Mouse (Mus musculus) heart, adult 2 months (tissue): ENCODE measurements around the gene Mad1l1. TPM values are rescaled to one million over a fixed set of nuclear protein-coding genes. Genes with fewer than 3 reads are reported as not detected.

ENCODE experiments used
- DNase-seq, 2 experiments: peaks; one replicate each; pipeline ENCODE4 v3.0.0; 2021
- H3K27ac ChIP-seq: fragments of 200-600 bp; 2 replicates; pipeline ENCODE4 v1.8.1; 2022
- H3K27me3 ChIP-seq: fragments of 200-500 bp; 2 replicates; pipeline ENCODE4 v1.6.1; 2012; ENCODE audit warnings: mild to moderate bottlenecking, low read length, inconsistent platforms, mixed read lengths; ENCODE audit not compliant: control insufficient read depth, insufficient read depth
- H3K36me3 ChIP-seq: fragments of 200-500 bp; 2 replicates; pipeline ENCODE4 v1.6.1; 2012; ENCODE audit warnings: low read length, inconsistent platforms; ENCODE audit not compliant: control insufficient read depth, insufficient read depth
- H3K4me1 ChIP-seq: fragments of 200-500 bp; 2 replicates; pipeline ENCODE4 v1.6.1; 2011; ENCODE audit warnings: low read length; ENCODE audit not compliant: control insufficient read depth, insufficient read depth
- H3K4me3 ChIP-seq: fragments of 200-600 bp; 2 replicates; pipeline ENCODE4 v1.8.1; 2022
- H3K79me2 ChIP-seq: fragments of 200-500 bp; replicated peaks from 2 replicates; pipeline ENCODE4 v1.6.1; 2012; ENCODE audit warnings: mild to moderate bottlenecking, inconsistent platforms, low read length, moderate library complexity, mixed read lengths; ENCODE audit not compliant: control insufficient read depth, insufficient read depth
- H3K9ac ChIP-seq: fragments of 200-500 bp; 2 replicates; pipeline ENCODE4 v1.6.1; 2012; ENCODE audit warnings: low read depth, mild to moderate bottlenecking, control low read depth, inconsistent platforms, low read length, mixed read lengths
- CTCF ChIP-seq: fragments of 200-600 bp; IDR thresholded peaks from 2 replicates; pipeline ENCODE4 v1.8.1; 2022; ENCODE audit warnings: antibody characterized with exemption, mild to moderate bottlenecking, moderate library complexity
- EP300 ChIP-seq: fragments of 200-500 bp; IDR thresholded peaks from 2 replicates; pipeline ENCODE4 v1.6.1; 2011; ENCODE audit warnings: low read depth, low read length, control low read depth; ENCODE audit not compliant: insufficient read depth
- POLR2A ChIP-seq: fragments of 200-500 bp; IDR thresholded peaks from 2 replicates; pipeline ENCODE4 v1.6.1; 2011; ENCODE audit warnings: mild to moderate bottlenecking, low read depth, low read length, control low read depth; ENCODE audit not compliant: insufficient read depth
- WGBS: fragments of 180-500 bp; shearing (Covaris S2); methylation state at CpG from one replicate; pipeline ENCODE4 v1.1.7; 2018; 5-methylcytosine and 5-hydroxymethylcytosine counted together
- intact Hi-C: fragments of 180-260 bp; cut with DNase I; formaldehyde crosslinking; loops from one replicate; pipeline ENCODE4 v1.15.1; 2025
- polyA plus RNA-seq: library from polyadenylated mRNA; depleted of rRNA; stranded (reverse); fragments of >200 nt; gene quantifications from 2 replicates; pipeline ENCODE4 v1.2.3, GENCODE M21; 2012
- total RNA-seq, 2 experiments: library from RNA; stranded (reverse); gene quantifications; 2 replicates each; pipeline ENCODE4 v1.2.3; 2021

The Mad1l1 gene
- total and polyA plus RNA-seq, 3 experiments: 9.4 to 12.2 (median 10.1) TPM

DNA sequence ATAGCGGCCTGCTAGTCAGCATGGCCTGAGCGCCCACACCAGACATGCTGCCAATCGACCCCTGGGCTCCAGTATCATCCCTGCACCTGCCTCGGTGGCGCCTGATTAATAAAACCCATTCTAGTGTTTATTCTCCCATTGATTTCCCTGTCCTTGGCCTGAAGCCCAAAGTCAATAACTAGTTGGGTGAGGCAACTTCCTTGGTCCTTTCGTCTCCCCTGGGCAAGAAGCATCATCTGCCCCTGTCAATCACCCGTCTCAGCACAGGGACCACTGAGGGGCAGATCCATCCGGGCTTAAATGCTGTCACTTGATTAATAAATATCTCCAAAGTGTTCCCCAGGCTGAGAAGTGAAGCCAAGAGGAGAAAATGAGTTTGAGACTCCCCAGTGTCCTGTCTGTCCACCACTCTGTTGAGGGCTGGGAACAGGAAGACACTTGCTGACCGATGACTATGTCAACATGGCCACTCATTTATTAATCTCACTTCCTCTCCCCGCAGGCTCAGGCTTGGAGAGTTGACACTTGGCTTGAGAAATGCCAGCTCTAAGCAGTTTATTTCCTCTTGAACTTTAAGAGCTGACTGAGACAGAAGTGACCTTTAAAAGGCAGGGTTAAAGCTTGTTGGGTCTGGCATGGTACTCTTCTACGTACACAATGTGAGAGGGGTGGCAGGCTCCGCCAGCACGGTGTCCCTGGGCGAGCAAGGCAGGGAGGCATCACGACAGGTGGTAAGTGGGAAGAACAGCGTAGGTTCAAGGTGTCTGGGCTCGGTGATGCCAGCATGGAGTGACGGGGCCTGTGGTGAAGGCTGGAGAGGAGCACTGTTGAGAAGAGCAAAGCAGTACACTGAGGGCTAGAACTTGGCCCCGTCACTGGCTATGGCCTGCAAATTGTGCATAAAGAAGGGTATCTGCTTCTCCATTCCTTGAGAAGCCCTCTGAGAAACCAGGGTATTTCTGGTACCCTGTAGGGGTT, 114.3 kb downstream of the Mad1l1 start:
- no peak overlapping the region for H3K9ac ChIP-seq
- peaks cover 18% of the 10 kb centered on the region for H3K4me1 ChIP-seq
- intact Hi-C loops: no loop called here
- no peaks in the 10 kb centered on the region for H3K36me3 ChIP-seq
- TF ChIP-seq POLR2A (no peak), EP300 (no peak), CTCF (no peak)
- peak in 1 of 2 experiments; percentile 43 for DNase-seq
- no peaks in the 10 kb centered on the region for H3K27me3 ChIP-seq
- WGBS: 74% methylated on average over 19 of the region's 19 CpGs
- peak overlapping the region; percentile 32 for H3K27ac ChIP-seq
- no peak overlapping the region for H3K4me3 ChIP-seq
- H3K79me2 ChIP-seq: no peaks in the 10 kb centered on the region

DNA sequence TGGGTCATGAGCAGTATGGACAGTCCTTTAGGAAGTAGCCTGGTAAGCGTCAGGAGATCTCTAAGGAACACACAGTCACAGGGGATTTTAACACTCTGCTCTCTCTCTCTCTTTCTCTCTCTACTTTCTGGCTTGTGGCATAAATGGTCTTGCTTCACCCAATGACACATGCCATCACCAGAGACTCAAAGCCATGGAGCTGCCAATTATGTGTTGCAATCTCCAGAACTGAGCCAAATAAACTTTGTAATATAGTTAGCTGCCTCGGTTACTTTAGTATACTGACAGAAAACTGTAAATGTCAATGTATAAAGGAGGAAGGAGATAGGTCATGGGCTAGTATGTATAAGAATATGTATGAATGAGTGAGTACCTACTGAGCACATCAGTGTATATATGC, 115.4 kb downstream of the Mad1l1 start:
- no peaks in the 10 kb centered on the region for H3K36me3 ChIP-seq
- H3K79me2 ChIP-seq: no peaks in the 10 kb centered on the region
- peaks cover 18% of the 10 kb centered on the region for H3K4me1 ChIP-seq
- H3K27ac ChIP-seq: no peak overlapping the region
- DNase-seq: no peak
- H3K27me3 ChIP-seq: no peaks in the 10 kb centered on the region
- no peak overlapping the region for H3K9ac ChIP-seq
- TF ChIP-seq CTCF (no peak), EP300 (no peak), POLR2A (no peak)
- 67% methylated on average over 2 of the region's 2 CpGs for WGBS
- no peak overlapping the region for H3K4me3 ChIP-seq
- intact Hi-C loops: no loop called here

DNA sequence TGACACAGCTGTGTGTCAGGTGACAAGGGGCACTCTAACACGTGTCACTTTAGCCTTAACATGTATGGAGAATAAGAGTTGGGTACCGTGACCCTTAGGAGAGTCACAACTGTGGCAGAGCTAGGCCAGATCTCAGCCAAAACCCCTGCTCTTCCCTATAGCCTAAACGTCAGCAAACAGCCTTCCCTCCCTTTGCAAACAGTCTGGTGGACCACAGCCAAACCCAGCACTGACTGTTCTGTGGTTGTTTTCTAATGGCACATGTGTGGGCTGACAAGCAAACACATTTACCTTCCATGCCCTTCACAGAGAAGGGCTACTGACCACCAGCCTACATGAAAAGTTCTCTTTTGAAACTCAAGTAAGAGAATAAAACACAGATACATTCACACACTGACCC, 116.9 kb downstream of the Mad1l1 start:
- H3K27me3 ChIP-seq: no peaks in the 10 kb centered on the region
- intact Hi-C loops: no loop called here
- H3K36me3 ChIP-seq: no peaks in the 10 kb centered on the region
- no peak overlapping the region for H3K4me3 ChIP-seq
- H3K4me1 ChIP-seq: peaks cover 18% of the 10 kb centered on the region
- TF ChIP-seq EP300 (no peak), POLR2A (no peak), CTCF (no peak)
- 85% methylated on average over 3 of the region's 3 CpGs for WGBS
- H3K9ac ChIP-seq: no peak overlapping the region
- no peaks in the 10 kb centered on the region for H3K79me2 ChIP-seq
- no peak for DNase-seq
- H3K27ac ChIP-seq: no peak overlapping the region

DNA sequence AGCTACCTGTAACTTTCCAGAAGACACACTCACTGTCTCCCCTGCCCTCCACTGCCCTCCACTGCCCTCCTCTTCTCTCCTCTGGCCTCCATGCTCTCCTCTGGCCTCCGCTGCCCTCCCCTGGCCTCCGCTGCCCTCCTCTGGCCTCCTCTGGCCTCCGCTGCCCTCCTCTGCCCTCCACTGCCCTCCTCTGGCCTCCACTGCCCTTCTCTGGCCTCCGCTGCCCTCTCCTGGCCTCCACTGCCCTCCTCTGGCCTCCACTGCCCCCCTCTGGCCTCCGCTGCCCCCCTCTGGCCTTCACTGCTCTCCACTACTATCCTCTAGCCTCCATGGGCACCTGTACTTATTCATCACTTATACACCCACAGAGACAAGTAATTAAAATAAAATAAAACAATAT, 117.3 kb downstream of the Mad1l1 start:
- H3K79me2 ChIP-seq: no peaks in the 10 kb centered on the region
- H3K4me3 ChIP-seq: no peak overlapping the region
- no peaks in the 10 kb centered on the region for H3K36me3 ChIP-seq
- peaks cover 17% of the 10 kb centered on the region for H3K4me1 ChIP-seq
- no peak overlapping the region for H3K9ac ChIP-seq
- no peaks in the 10 kb centered on the region for H3K27me3 ChIP-seq
- intact Hi-C loops: no loop called here
- TF ChIP-seq POLR2A: no peak
- no peak for TF ChIP-seq CTCF
- H3K27ac ChIP-seq: no peak overlapping the region
- DNase-seq: no peak
- WGBS: 93% methylated on average over 5 of the region's 5 CpGs

DNA sequence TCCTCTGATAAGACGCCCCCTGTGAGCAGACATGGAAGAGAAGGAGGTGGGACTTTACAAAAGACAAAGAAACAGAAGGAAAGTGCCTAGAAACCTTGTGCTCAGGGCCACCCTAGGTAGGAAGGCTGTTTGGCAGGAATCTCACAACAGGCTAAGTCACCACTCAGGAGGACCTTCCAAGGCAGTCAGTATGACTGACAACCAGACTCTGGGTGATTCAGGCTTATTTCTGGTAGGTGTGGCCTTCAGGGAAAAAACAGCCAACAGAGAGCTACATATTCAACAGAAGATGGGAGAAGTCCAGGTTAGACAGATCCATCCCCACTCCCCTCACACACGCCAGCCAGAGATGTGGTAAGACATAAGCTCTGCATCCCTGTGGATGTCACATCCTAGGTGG, 118.9 kb downstream of the Mad1l1 start:
- H3K79me2 ChIP-seq: no peaks in the 10 kb centered on the region
- TF ChIP-seq POLR2A (no peak), CTCF (no peak), EP300 (no peak)
- H3K27ac ChIP-seq: no peak overlapping the region
- no peak overlapping the region for H3K9ac ChIP-seq
- no peak overlapping the region for H3K4me3 ChIP-seq
- peaks cover 11% of the 10 kb centered on the region for H3K4me1 ChIP-seq
- intact Hi-C loops: no loop called here
- DNase-seq: no peak
- 95% methylated on average over 2 of the region's 2 CpGs for WGBS
- no peaks in the 10 kb centered on the region for H3K36me3 ChIP-seq
- H3K27me3 ChIP-seq: no peaks in the 10 kb centered on the region

DNA sequence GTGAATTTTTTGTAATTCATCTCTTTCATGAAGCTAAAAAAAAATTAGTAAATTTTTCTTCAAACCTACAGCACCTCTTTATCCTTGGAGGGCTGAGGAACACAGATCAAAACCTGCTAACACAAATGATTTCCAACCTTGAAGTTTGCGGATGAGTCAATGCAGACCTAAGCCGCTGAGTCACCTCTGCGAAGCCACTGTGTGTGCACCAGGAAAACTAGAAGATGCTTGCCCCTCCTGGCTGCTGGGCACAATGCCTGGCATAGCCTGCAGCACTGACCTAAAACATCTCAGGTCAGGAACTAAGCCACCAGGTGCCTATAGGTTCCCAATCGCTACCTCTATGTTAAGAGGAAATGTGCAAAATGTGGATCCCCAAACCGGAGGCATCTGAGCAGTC, 119.8 kb downstream of the Mad1l1 start:
- peaks cover 3% of the 10 kb centered on the region for H3K4me1 ChIP-seq
- H3K36me3 ChIP-seq: no peaks in the 10 kb centered on the region
- no peaks in the 10 kb centered on the region for H3K27me3 ChIP-seq
- TF ChIP-seq EP300 (no peak), POLR2A (no peak), CTCF (no peak)
- intact Hi-C loops: no loop called here
- no peak overlapping the region for H3K9ac ChIP-seq
- no peaks in the 10 kb centered on the region for H3K79me2 ChIP-seq
- no peak overlapping the region for H3K4me3 ChIP-seq
- H3K27ac ChIP-seq: no peak overlapping the region
- DNase-seq: no peak
- WGBS: 97% methylated on average over 5 of the region's 5 CpGs
